Mouse (Mus musculus) NIH3T3 (cell line): ENCODE data around the gene Gm10518.

Experiments used
- DNase-seq: peaks from one replicate; pipeline ENCODE4 v3.0.0-alpha.2; 2012; ENCODE audit warnings: low read depth

Gm10518 gene

DNA sequence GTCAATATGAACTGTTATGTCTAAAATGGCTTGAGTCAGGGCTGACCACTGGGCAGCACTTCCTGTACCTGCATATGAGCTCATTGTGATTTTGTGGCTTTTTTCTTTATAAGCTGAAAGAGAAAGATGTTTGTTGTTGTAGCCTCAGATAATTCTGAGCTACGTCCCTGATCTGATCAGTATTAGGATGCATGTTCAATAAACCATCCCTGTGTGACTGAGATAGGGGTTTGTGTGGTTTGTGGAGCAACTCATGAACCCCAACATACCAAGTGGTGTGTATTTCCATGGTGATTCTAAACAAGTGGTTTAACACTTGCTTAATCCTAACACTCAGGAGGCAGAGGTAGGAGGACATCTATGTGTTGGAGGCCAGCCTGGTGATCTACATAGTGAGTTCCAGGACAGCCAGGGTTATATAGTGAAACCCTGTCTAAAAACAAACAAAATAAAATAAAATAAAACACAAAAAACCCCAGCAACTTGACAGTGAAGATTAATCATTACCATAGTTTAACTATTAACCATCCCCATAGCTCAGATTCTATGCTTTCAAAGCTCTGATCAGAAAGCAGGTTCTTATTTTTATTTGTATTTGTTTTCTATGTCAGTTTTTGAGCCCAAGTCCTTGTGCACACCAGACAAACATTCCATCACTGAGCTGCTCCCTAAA lies 32.7 kb downstream of the Gm10518 start:
- no peak for DNase-seq

DNA sequence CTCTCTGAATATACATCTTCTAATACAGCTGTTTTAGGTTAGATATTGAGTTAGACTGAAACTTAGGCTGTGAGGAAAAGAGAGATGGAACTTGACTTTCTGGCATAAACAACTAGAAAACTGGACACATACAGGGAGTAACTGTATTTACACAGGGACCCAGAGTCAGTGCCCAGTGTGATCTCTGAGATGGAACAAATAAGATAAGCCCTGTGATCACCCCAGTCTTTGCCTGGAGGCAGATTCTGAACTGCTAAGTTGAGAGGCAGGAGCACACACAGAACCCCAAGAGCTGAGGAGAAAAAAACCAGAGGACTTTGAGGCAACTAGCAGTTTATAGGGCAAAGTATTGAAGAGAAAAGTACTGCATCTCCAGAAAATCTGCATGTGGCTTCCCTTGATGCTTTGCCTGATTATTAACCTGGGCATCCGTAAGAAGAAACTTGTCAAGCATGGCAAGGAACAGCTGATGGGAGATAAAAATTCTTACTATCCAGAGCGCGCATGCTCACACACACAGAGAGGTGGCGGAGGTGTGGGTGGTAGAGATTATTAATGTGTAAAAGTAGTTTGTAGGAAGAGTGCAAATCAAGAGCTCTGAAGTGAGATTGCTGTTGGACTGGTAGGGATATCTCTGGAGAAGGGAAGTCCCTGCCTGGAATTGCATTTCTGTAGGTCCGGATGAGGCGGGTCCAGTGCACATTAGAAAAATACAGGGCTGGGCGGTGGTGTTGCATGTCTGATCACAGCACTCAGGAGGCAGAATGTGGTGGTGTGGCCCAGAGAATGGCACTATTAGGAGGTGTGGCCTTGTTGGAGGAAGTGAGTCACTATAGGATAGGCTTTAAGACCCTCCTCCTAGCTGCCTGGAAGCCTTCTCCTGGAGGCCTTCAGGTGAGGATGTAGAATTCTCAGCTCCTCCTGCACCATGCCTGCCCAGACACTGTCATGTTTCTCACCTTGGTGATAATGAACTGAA lies 33.5 kb downstream of the Gm10518 start:
- no peak for DNase-seq

- DNase-seq = peak; percentile 56
These were observed 39.4 kb downstream of the Gm10518 start for GRCm38 (mm10) chr1:179842568-179842967.

- no peak for DNase-seq
These were observed 40.8 kb downstream of the Gm10518 start for GRCm38 (mm10) chr1:179843981-179844380.

DNA sequence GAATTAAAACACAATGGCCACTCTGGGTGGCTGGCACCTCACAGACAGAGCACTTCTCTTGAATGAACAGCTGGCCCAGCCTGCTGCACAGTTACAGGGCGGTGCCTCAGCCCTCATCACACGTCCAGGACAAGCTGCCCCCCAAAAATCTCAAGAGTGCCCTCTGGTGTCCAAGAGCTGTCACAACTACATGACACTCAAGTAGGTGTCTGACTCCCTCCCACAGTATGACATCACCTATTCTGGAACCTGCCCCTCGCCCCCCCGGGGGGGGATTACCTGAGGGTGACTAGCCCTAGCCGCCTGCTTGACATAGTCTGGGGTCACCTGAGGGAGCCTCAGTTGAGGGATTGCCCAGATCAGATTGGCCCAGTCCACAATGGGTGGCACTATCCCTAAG lies 41.7 kb downstream of the Gm10518 start:
- DNase-seq = peak; percentile 86

DNA sequence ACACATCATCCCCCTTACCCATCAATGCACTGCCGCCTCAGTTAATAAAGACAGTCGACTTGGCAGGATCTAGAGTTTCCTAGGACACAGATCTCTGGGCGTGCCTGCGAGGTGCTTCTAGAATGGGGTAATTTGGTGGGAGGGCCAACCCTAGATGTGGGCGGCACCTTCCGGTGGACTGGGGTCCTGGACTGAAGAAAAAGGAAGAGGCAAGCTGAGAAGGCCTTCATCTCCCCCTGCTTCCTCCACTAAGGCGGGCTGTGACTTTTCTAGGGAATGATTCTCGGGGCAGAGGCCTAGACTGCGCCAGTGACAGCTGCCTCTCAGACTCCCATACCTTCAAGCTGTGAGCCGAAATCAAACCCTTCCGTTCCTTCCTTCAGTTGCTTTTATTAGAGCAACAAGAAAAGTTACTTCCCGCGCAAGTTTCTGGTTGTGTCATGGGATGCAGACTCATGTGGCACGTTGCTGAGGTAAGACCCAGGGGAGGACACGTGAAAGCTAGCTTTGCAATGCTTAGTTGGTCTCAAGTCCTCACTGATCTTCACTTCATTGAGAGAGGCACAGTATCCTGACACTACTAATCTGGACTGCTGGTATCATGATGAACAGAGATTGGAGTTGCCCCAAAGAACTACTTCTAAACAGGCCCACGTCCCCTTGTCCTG lies 42.8 kb downstream of the Gm10518 start:
- DNase-seq = no peak

DNA sequence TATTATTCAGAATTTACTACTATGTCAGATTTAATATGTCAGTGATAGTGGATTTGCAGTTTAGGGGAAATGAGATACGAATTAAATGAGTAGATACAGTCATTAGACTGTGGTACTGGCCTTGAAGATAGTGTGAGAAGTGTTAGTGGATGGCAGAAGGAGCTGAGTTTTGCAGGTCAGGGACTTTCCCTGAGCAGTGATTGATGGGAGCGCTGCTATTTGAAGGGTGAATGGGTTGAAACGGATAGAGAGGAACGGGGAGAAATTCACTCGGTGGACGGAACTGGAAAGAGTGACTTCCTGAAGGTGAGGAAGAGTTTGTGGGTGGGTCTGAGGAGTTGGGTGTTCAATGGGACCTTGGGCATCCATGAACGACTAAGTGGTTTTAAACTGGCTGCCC lies 44.0 kb downstream of the Gm10518 start:
- DNase-seq = no peak

DNA sequence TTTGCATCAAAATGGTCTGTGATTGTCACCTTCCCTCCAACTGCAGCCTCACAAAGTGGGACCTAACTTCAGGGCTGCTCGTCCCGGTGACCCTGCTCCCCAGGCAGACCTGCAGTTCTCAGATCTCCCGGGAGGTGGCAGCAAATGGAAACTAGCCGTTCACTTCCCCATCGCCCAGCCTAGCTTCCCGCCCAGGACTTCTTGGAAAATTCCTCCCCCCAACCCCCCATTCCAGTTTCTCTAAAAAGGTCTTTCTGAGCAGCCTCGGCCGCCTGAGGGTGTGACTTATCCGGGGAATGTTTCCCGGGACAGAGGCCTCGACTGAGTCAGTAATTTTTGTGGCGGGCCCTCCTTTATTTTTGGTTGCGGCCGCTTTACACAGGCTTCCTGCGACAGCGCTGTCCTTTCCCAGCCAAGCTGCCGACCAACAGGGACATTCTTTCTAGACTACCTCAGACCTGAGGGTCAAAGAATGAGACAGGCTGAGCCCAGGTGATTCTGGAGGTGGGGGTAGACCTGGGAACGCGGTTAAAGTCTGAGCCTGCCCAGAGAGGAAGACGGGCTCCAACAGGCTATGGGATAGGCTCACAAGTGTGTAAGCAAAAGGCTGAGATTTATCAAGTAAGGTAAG lies 44.7 kb downstream of the Gm10518 start:
- DNase-seq = peak; percentile 95

DNA sequence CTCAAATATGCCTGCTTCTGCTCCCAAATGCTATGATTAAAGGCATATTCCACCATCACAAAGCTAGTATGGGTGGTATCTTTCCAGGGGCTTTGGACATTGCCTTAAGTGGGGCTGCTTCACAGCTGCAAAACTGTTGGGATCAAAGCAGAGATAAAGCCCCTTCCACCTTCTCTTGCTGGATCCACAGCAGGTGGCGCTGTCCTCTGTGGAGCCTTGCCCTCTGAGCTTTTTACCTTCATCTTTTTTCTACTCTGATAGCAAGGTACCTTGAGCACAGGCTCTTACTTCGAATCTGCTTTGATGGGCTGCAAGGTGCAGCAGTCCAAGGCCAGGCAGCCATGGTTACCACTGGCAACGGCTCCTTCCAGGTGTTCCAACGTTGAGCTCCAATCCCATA lies 50.2 kb downstream of the Gm10518 start:
- peak; percentile 46 for DNase-seq
